Mouse (Mus musculus) CH12.LX (cell line): ENCODE results near the gene Dsn1.

Source experiments
- CTCF ChIP-seq, 2 experiments: IDR thresholded peaks in 1 of 2; conservative IDR thresholded peaks in 1 of 2; 2 replicates each; pipeline ENCODE4 v1.5.1; 2011 to 2012; ENCODE audit warnings: low read depth in 2 of 2, low read length in 2 of 2, improper control_type of control experiment in 1 of 2, inconsistent platforms in 1 of 2, mild to moderate bottlenecking in 1 of 2, moderate library complexity in 1 of 2
- POLR2A ChIP-seq: IDR thresholded peaks from 2 replicates; pipeline ENCODE4 v1.6.1; 2011; ENCODE audit warnings: low read depth, mild to moderate bottlenecking, improper control_type of control experiment, low read length
- POLR2AphosphoS2 ChIP-seq: IDR thresholded peaks from 2 replicates; pipeline ENCODE4 v1.6.1; 2011; ENCODE audit warnings: low read depth, low read length, improper control_type of control experiment
- RAD21 ChIP-seq: IDR thresholded peaks from 2 replicates; pipeline ENCODE4 v1.6.1; 2011; ENCODE audit warnings: low read depth, mild to moderate bottlenecking, low read length, improper control_type of control experiment, moderate library complexity
- TCF12 ChIP-seq: IDR thresholded peaks from 2 replicates; pipeline ENCODE4 v1.6.1; 2014; ENCODE audit warnings: low read depth, mild to moderate bottlenecking, inconsistent platforms, low read length, improper control_type of control experiment
- USF1 ChIP-seq: IDR thresholded peaks from 2 replicates; pipeline ENCODE4 v1.6.1; 2014; ENCODE audit warnings: low read depth, mild to moderate bottlenecking, inconsistent platforms, low read length, improper control_type of control experiment

- TF ChIP-seq POLR2A (peak; percentile 54; the same call in 1 of the 2 replicates), CTCF (conservative IDR thresholded peaks at IDR 0.05 in 1 of 2, IDR thresholded peaks at IDR 0.05 in 1 of 2; ENCODE audit: low read depth in 2 of 2, low read length in 2 of 2) (peak; percentile 12 to 55; a peak in 2 of 4 replicates), USF1 (no peak), TCF12 (peak; percentile 65), RAD21 (no peak), POLR2AphosphoS2 (no peak; the same call in 1 of the 2 replicates)
These were observed 15.3 kb downstream of the Dsn1 start, which contains the start of gene Ndrg3 for GRCm38 (mm10) chr2:156991470-156992319.
